Mouse (Mus musculus): ENCODE data around the gene 2210010C04Rik. TPM values are rescaled to one million over a fixed set of nuclear protein-coding genes. Genes with fewer than 3 reads are reported as not detected.
"Not testable (repeated sequence)": the region's sequence is repeated elsewhere in the genome, so short reads cannot be mapped to it uniquely, and the experiment has no call there.

The 2210010C04Rik gene
- polyA plus RNA-seq, 1 experiment from 2014 or later = not detected

GRCm38 (mm10) chr6:41032231-41032630 lies 3.1 kb downstream of the 2210010C04Rik start:
- no peaks in the 10 kb centered on the region for H3K27me3 ChIP-seq (ENCODE audit: control insufficient read depth, insufficient read depth, low read depth, low read length)
- no peak for ATAC-seq (ENCODE audit: low read depth)

GRCm38 (mm10) chr6:41030821-41031220 lies 4.5 kb downstream of the 2210010C04Rik start:
- Histone ChIP-seq H3K36me3 (ENCODE audit: control insufficient read depth, insufficient read depth, low read length) (no peaks in the 10 kb centered on the region), H3K9ac (ENCODE audit: low read length) (no peak overlapping the region), H3K4me1 (replicated peaks; ENCODE audit: control insufficient read depth, insufficient read depth, low read length) (no peaks in the 10 kb centered on the region), H3K27me3 (ENCODE audit: control insufficient read depth, insufficient read depth, low read depth, low read length) (no peaks in the 10 kb centered on the region), H3K9me3 (ENCODE audit: control insufficient read depth, low read length) (no peaks in the 10 kb centered on the region), H3K4me3 (ENCODE audit: low read length) (no peak overlapping the region), H3K4me2 (ENCODE audit: low read depth, low read length) (no peak overlapping the region), H3K27ac (ENCODE audit: low read length) (no peak overlapping the region)
- WGBS = 83% methylated on average over 3 of the region's 3 CpGs
- no peak for ATAC-seq (ENCODE audit: low read depth)

More at GRCm38 (mm10) chr6:41032231-41032630, 3.1 kb downstream of the 2210010C04Rik start:
- Histone ChIP-seq H3K36me3 (ENCODE audit: control insufficient read depth, insufficient read depth, low read length) (no peaks in the 10 kb centered on the region), H3K9ac (ENCODE audit: low read length) (no peak overlapping the region), H3K4me1 (replicated peaks; ENCODE audit: control insufficient read depth, insufficient read depth, low read length) (no peaks in the 10 kb centered on the region), H3K27ac (ENCODE audit: low read length) (no peak overlapping the region), H3K9me3 (ENCODE audit: control insufficient read depth, low read length) (no peaks in the 10 kb centered on the region), H3K4me3 (ENCODE audit: low read length) (no peak overlapping the region), H3K4me2 (ENCODE audit: low read depth, low read length) (no peak overlapping the region)
- WGBS = 77% methylated on average over 3 of the region's 3 CpGs

GRCm38 (mm10) chr6:41027053-41027452 lies 8.3 kb downstream of the 2210010C04Rik start:
- no peaks in the 10 kb centered on the region for H3K36me3 ChIP-seq (ENCODE audit: control insufficient read depth, insufficient read depth, low read length)
- WGBS = 18% methylated on average over 2 of the region's 2 CpGs
- H3K9ac ChIP-seq (ENCODE audit: low read length) = no peak overlapping the region
- no peaks in the 10 kb centered on the region for H3K9me3 ChIP-seq (ENCODE audit: control insufficient read depth, low read length)
- H3K27ac ChIP-seq (ENCODE audit: low read length) = no peak overlapping the region
- H3K4me3 ChIP-seq (ENCODE audit: low read length) = no peak overlapping the region
- no peaks in the 10 kb centered on the region for H3K4me1 ChIP-seq (replicated peaks; ENCODE audit: control insufficient read depth, insufficient read depth, low read length)
- no peak overlapping the region for H3K4me2 ChIP-seq (ENCODE audit: low read depth, low read length)
- H3K27me3 ChIP-seq (ENCODE audit: control insufficient read depth, insufficient read depth, low read depth, low read length) = no peaks in the 10 kb centered on the region
- ATAC-seq (ENCODE audit: low read depth) = no peak

- H3K27me3 ChIP-seq (ENCODE audit: control insufficient read depth, insufficient read depth, low read depth, low read length) = no peaks in the 10 kb centered on the region
- H3K9ac ChIP-seq (ENCODE audit: low read length) = no peak overlapping the region
- no peak overlapping the region for H3K4me3 ChIP-seq (ENCODE audit: low read length)
- no peaks in the 10 kb centered on the region for H3K4me1 ChIP-seq (replicated peaks; ENCODE audit: control insufficient read depth, insufficient read depth, low read length)
- ATAC-seq (ENCODE audit: low read depth) = no peak
- H3K27ac ChIP-seq (ENCODE audit: low read length) = no peak overlapping the region
- no peak overlapping the region for H3K4me2 ChIP-seq (ENCODE audit: low read depth, low read length)
- H3K36me3 ChIP-seq (ENCODE audit: control insufficient read depth, insufficient read depth, low read length) = no peaks in the 10 kb centered on the region
- H3K9me3 ChIP-seq (ENCODE audit: control insufficient read depth, low read length) = no peaks in the 10 kb centered on the region
- 55% methylated on average over 2 of the region's 2 CpGs for WGBS
Observed at GRCm38 (mm10) chr6:41025873-41026650, 9.2 kb downstream of the 2210010C04Rik start.

- WGBS = 73% methylated on average over 2 of the region's 2 CpGs
- no peak overlapping the region for H3K9ac ChIP-seq (ENCODE audit: low read length)
- ATAC-seq (ENCODE audit: low read depth) = no peak
Observed at GRCm38 (mm10) chr6:41019140-41019539, 16.2 kb downstream of the 2210010C04Rik start.

GRCm38 (mm10) chr6:41018629-41019028 lies 16.7 kb downstream of the 2210010C04Rik start:
- H3K27me3 ChIP-seq (ENCODE audit: control insufficient read depth, insufficient read depth, low read depth, low read length) = no peaks in the 10 kb centered on the region
- H3K4me2 ChIP-seq (ENCODE audit: low read depth, low read length) = no peak overlapping the region
- WGBS = 58% methylated on average over 2 of the region's 2 CpGs
- no peak overlapping the region for H3K4me3 ChIP-seq (ENCODE audit: low read length)
- H3K9ac ChIP-seq (ENCODE audit: low read length) = no peak overlapping the region
- H3K27ac ChIP-seq (ENCODE audit: low read length) = no peak overlapping the region
- H3K9me3 ChIP-seq (ENCODE audit: control insufficient read depth, low read length) = no peaks in the 10 kb centered on the region
- H3K36me3 ChIP-seq (ENCODE audit: control insufficient read depth, insufficient read depth, low read length) = no peaks in the 10 kb centered on the region
- ATAC-seq (ENCODE audit: low read depth) = no peak
- no peaks in the 10 kb centered on the region for H3K4me1 ChIP-seq (replicated peaks; ENCODE audit: control insufficient read depth, insufficient read depth, low read length)

More at GRCm38 (mm10) chr6:41019140-41019539, 16.2 kb downstream of the 2210010C04Rik start:
- Histone ChIP-seq H3K4me3 (ENCODE audit: low read length) (no peak overlapping the region), H3K27ac (ENCODE audit: low read length) (no peak overlapping the region), H3K36me3 (ENCODE audit: control insufficient read depth, insufficient read depth, low read length) (no peaks in the 10 kb centered on the region), H3K27me3 (ENCODE audit: control insufficient read depth, insufficient read depth, low read depth, low read length) (no peaks in the 10 kb centered on the region), H3K4me1 (replicated peaks; ENCODE audit: control insufficient read depth, insufficient read depth, low read length) (no peaks in the 10 kb centered on the region), H3K9me3 (ENCODE audit: control insufficient read depth, low read length) (no peaks in the 10 kb centered on the region), H3K4me2 (ENCODE audit: low read depth, low read length) (no peak overlapping the region)

DNA sequence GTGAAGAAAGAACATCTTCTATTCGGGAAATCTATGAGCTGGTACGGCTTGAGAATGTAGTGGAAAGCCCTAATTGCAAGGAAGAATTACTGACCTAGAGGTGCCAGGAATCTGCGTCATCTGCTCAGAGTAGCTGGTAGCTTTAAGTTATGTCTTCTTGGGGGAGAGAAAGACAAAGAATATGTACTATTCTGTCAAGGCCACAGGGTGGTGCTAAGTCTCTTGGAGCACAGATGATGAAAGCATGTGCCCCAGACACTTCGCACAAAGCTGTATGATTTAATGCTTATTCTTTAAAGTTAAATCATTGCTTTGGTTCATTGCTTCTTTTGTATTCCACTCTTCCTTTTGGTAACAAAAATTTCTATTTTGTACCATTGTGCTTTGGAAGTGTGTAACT lies 20.2 kb downstream of the 2210010C04Rik start:
- Histone ChIP-seq H3K27ac (ENCODE audit: low read length) (no peak overlapping the region), H3K4me1 (replicated peaks; ENCODE audit: control insufficient read depth, insufficient read depth, low read length) (no peaks in the 10 kb centered on the region), H3K9me3 (ENCODE audit: control insufficient read depth, low read length) (no peaks in the 10 kb centered on the region), H3K9ac (ENCODE audit: low read length) (no peak overlapping the region), H3K4me3 (ENCODE audit: low read length) (no peak overlapping the region), H3K27me3 (ENCODE audit: control insufficient read depth, insufficient read depth, low read depth, low read length) (no peaks in the 10 kb centered on the region), H3K4me2 (ENCODE audit: low read depth, low read length) (no peak overlapping the region), H3K36me3 (ENCODE audit: control insufficient read depth, insufficient read depth, low read length) (no peaks in the 10 kb centered on the region)
- ATAC-seq (ENCODE audit: low read depth) = no peak
- WGBS = 73% methylated on average over 4 of the region's 4 CpGs

DNA sequence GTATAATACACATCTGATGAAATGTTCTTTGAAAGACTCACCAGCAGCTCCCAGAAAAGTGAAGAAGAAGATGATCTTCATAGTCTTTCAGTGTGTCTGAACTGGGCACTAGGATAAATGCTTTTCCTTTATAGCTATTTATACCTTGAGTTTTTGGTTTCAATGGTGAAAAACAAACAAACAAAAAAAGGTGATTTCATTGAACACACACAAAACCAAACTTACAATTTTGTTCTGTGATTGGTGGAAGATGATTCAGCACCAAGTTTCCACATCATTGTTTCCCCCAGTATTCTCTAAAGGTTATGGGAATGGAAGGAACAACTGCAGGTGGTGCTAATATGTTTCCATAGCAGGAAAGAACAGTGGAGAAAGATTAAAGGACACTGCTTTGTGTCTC lies 35.9 kb downstream of the 2210010C04Rik start, which contains the start of gene Gm2663:
Gene Gm2663, minus strand, starts transcription at position 101 of the 400 bp plus-strand sequence.
- H3K36me3 ChIP-seq (ENCODE audit: control insufficient read depth, insufficient read depth, low read length); H3K9me3 ChIP-seq (ENCODE audit: control insufficient read depth, low read length); H3K9ac ChIP-seq (ENCODE audit: low read length); ATAC-seq (ENCODE audit: low read depth); H3K4me2 ChIP-seq (ENCODE audit: low read depth, low read length); H3K27ac ChIP-seq (ENCODE audit: low read length); H3K4me3 ChIP-seq (ENCODE audit: low read length); H3K4me1 ChIP-seq (replicated peaks; ENCODE audit: control insufficient read depth, insufficient read depth, low read length); H3K27me3 ChIP-seq (ENCODE audit: control insufficient read depth, insufficient read depth, low read depth, low read length): not testable (repeated sequence)
